Mouse (Mus musculus) telencephalon, adult 2 months (tissue): Measurements from ENCODE around the gene Ddr1.
A peak's percentile ranks its signal among the peaks of the same experiment; 100 is the strongest.

ENCODE experiments used
- DNase-seq: peaks from one replicate; pipeline ENCODE4 v3.0.0-alpha.2; 2011; ENCODE audit warnings: low read depth, low spot score

The Ddr1 gene

DNA sequence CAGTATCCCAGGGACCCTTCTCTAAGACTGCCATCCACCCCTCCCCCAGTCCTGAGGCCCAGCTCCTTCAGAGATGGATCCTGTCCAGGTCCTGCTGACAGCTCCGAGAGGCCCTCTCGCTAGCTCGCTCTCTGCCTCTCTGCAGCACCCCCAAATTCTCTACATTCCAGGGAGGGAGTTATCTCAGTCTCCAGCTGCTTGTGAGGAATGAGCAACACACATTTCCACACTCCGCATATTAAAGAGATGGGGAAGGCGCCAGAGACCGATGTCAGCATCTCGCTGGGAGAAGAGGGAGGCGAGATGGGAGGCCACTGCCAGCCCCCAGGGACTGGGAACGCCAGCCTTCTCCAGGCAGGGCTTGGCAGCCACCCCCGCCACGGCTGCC lies 15.9 kb upstream of the Ddr1 start:
- no peak for DNase-seq

DNA sequence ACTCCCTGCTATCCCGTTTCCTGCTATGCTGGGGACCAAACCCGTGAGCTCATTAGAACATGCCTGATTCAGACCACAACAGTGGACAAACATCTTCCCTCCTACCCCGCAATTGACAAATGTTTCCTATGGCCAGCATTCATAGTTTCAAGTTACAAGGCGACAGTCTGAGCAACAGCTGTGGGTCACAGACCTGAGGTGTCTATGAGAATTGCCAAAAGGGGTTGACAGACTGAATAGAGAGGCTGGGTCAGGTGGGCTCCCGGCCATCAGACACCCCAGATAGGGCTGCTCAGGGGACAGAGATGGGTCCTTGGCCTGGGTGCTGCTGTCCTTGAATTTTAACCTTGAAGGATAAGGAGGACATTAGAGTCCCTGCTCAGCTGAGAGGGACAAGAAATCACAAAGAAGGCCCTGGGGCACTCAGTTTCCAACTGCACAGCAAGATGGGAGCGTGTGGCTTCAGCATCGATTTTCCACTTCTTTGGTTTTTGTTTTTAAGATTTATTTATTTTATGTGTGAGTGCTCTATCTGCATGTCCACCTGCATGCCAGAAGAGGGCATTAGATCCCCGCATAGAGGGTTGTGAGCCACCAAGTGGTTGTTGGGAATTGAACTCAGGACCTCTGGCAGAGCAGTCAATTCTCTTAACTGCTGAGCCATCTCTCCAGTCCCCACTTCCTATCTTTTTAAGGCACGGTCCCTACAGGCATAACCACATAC lies 15.4 kb upstream of the Ddr1 start:
- DNase-seq, result no peak

DNA sequence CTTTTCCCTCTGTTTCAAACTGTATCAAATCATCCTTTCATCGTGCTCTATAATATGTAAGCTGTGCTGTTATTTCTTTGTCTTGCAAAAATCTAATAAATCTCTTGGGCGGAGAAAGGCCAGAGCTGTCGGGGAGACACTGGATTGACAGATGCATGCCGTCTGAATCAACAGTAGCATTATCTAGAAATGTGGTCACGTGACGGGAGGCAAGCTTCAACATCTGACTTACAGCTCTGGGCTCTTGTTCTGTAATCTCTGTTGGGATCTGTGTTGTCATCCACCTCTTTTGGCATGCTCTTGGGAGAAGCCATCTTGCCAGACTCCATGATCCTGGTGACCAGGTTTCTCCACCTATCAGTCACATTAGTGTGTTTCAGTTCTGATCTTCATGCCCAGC lies 12.7 kb upstream of the Ddr1 start:
- DNase-seq, result no peak

DNA sequence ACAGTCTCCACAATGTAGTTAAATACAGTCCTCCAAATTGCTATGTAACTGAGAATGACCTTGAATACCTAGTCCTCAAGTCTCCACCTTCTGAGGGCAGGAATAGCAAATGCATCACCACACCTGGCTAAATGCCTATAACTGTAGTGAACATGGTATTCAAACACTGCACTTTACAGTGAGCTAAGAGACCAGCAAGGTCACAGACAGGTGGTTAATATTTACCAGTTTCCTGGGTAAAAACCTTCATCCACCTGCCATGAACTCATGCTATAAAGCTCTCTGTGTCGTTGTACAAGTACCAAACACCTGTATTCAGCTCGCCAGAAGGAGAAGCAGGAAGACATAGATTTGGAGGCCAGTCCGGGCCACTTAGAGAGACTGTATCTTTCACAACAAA lies 11.7 kb upstream of the Ddr1 start:
- DNase-seq, result no peak

DNA sequence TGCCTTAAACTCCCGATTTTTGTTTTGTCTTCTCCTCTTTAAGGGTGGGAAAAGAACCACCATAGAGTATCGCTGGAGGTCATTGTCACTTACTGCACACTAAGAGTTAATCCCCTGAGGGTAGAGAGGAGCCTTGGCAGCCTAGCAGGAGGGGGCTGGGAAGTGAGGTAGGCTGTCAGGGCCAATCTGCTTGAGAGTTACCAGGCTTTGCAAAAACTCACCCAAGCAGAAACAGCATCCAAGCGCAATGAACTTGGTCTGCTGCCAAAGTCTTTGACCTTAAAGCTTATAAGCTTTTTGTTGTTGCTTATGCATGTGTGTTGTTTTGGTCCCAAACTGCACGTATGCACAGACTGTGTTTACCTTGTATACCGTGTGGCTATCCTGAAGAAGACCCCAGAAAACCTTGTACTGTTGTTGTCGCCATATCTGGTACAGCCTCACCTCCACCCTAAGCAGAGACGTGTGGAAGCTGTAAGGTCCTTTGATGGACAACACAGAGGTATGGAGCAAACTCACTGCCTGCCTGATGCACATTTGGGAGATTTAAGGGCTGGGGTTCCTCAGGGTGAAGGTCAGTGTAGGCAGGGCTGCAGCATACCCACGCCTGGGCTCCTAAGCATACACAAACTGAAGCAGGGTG lies 6.4 kb upstream of the Ddr1 start:
- no peak for DNase-seq

DNA sequence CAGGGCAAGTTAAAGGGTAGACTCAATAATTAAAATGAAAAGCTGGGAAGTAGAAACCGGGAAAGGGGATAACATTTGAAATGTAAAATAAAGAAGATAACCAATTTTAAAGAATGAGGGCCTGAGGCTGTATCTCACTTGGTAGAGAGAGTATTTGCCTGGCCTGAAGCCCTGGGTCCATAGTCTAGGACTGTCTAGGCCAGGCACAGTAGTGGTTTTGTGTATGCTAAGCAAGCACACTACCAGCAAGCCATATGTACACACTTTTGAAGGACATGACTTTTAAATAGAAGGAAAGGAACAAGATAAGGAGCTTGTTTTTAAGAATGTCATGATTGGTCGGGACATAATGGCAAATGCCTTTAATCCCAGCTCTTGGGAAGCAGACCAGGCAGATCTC lies 4.2 kb upstream of the Ddr1 start:
- no peak for DNase-seq

DNA sequence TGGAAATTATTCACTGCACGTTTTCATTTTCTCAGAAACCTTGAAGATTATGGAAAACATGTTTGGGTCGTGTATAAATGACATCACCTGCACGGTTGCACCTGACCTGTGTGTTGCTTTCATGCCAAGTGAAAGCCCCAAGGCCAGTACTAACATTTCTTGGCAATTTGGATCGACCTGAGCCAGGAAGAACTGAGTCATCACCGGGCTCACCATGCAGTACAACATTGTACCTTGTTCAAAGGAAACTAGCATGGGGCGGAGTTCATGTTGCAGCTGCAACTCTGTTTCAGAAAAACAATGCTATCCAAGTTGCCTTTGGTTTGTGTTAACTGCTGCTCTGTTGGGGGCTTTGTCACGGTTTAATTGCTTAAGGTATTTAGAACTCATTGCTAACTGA lies 3.5 kb upstream of the Ddr1 start:
- no peak for DNase-seq

DNA sequence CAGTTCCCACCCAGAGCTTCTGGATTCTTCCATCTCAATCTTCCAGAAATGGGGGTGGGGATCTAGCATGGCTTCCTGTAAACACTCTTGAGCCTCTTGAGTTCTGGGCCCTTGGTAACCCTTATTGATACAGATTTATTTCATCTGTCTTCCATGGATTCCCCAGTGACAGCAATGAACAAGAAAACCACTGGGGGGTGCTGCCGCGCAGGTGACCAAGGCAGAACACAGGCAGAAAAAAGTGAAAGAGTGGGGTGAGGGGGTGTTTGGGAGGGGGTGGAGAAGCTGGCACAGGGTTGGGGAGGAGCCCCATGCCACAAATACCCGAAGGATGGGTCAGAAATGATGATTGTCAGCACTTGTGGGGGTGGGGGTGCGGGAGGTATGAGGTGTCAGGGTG lies 1.4 kb upstream of the Ddr1 start:
- DNase-seq, result no peak

DNA sequence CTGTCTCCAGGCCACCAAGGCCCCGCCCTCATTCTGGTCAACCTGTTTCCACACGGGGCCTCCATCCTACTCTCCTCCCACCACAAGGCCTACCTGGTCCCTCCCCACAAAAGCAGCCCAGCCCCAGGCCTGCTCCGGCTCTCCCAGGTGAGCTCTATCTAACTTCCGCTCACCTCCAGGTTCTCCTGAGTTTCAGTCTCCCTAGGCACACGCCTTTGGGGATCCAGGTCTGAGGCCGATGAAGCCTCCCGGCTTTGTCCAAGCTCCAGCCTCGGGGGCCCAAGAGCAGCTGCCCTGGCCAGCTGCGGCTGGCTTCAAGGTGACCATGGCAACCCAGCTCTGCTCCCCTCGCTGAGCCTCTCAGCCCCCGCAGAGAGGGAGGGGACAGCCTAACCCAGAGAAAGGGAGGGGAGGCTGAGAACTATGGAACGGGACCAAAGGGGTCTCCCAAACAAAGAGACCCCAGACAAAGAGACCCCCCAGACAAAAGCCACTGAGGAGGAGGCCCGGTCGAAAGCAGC lies 610 bp downstream of the Ddr1 start:
- DNase-seq, result no peak

DNA sequence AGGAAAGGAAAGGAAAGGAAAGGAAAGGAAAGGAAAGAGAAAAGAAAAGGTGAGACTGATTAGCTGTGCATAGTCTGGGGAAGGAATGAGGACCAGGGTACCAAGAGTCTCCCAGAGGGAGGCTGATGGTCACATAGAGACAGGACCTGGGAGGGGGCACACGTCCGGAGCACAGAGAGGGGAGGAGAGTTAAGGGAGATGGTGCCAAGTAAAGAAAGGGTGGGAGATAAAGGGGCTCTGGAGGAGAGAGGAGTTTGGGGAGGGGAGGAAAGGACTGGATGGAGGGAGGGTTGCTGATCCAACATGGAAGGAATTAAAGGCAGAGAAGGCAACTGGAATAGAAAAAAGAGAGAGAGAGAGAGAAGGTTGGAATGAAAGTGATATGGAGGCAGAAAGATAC lies 1.4 kb downstream of the Ddr1 start:
- no peak for DNase-seq

DNA sequence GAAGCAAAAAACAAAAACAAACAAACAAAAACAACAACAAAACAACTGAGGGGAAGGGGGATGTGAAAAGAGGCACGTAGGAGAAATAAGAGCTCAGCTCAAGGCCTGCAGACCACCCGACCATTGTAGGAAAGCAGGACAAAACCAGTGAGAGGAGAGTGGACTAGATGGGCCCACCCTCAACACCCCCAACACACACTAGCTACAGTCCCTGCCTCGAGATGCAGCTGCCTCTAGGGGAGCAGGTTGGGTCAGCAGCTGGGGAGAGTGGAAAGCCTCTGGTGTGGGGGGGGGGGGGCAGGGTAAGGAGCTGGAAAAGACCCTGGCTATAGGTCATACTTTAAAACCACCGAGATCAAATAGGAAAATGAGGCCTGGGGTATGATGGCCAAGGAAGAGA lies 1.8 kb downstream of the Ddr1 start:
- DNase-seq, result no peak

DNA sequence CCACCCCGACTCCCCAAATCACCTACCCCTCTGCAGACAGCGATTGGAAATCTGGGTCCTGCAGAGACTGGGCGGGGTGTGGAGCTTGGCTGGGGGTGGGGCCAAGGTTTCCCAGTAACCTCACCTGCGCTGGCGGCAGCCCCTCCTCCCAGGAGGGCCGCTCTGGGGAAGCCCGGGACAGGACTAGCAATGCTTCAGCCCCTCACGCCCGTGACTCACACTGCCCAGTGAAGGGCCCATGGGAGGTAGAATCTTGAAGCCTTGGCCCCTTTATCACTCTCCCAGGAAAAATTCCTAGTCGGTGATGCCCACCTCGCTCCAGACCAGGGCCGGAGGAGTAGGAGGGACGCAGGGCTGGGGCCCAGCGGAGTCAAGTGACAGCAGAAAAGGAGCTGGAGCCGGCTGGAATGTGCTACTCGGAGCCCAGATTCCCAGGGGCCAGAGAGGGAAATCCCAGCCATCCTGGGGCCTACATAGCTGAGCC lies 2.4 kb downstream of the Ddr1 start:
- DNase-seq, result no peak

DNA sequence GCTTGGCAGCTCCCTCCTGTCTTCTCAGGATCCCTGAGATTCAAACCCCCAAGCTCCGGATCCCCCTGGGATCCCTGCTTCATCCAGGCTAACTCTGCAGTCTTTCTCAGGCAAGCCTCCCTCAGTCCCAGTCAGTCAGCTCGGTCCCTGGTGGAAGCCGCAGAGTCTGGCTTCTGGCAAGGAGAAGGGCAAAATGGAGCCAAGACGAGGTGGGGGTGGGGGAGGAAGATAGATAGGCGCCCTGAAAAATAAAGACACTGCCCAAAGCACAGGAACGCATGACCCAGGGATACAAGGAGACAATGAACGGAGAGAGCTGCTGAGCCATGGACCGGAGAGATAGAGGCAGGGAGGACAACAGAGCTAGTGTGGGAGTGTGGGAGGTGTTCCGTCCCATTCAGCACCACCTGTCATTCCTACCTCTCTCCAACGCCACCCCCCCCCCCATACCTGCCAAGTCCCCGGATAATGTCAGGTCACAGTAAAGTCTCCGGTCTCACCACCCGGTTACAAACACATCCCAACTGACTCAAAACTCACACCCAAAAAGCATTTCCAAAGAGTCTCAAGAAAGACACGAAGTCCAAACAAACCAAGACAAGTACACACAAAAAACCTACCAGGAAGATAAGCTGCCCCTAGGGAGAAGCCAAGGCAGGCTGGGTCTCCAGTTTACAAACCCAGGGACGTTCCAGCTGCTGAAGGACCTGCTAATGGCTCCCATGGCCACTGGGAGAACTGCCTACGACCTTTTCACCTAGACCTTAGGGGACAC lies 3.0 kb downstream of the Ddr1 start:
- no peak for DNase-seq

DNA sequence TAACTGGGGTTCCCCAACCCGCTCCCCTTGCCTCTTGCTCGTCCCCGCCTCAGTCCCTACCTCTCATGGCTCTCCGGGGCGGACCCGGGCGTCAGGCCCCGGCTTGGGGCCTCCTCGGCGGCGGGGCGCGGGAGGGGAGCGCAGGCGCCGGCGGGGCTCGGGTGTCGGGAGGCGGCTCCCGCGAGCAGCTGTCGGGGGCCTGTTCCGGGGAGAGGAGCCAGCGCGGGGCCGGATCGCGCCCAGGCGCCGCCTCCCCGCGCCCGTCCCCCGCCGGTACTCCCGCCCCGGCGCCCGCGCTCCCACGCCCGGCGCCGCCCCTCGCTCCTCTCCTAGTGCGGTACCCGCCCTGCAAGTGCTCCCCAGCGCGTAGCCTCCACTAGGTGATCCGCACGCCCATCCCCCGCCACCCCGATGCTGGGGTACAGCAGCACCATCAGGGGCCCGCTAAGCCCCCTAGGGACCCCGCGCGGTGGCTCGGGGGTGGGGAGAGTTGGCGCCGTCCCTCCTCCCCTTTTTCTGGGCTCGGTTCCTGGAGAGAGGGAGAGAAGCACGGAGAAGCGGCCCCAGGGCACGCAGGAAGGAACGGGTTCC lies 4.0 kb downstream of the Ddr1 start:
- no peak for DNase-seq

DNA sequence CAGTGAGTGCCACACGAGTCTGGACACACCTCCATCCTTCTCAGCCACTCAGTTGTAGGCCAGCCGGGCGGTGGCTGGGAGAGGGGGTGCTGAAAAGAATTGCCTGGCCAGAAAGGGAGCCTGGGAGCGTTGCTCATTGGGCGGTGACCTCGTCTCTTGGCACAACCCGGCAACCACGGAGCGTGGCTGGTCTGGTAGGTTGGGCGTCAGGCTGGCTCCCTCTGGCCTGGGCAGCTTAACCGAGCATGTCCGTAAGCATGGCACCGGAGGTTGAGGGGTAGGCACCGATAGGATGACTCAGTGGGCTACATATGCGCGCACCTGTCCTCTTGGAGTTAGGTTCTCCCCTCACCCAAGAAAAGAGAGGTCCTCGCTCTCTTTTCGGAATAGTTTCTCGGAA lies 4.5 kb downstream of the Ddr1 start:
- no peak for DNase-seq

DNA sequence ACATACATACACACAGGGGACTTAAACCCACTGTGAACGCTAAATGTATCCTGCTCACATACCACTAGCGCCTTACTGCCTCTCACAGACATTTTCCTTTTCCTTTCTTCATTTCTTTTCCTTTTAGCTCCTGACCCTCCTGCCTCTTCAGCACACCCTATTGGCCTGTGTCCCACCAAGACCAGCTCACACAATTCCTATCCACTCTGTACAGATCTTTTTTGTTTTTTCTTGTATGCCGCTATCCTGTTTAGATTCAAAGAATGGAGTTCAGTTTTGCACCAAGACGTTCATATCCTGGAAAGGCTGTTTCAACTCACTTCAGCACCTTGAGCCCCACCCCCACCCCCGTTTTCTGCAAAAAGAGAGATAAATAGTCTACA lies 5.9 kb downstream of the Ddr1 start:
- no peak for DNase-seq

DNA sequence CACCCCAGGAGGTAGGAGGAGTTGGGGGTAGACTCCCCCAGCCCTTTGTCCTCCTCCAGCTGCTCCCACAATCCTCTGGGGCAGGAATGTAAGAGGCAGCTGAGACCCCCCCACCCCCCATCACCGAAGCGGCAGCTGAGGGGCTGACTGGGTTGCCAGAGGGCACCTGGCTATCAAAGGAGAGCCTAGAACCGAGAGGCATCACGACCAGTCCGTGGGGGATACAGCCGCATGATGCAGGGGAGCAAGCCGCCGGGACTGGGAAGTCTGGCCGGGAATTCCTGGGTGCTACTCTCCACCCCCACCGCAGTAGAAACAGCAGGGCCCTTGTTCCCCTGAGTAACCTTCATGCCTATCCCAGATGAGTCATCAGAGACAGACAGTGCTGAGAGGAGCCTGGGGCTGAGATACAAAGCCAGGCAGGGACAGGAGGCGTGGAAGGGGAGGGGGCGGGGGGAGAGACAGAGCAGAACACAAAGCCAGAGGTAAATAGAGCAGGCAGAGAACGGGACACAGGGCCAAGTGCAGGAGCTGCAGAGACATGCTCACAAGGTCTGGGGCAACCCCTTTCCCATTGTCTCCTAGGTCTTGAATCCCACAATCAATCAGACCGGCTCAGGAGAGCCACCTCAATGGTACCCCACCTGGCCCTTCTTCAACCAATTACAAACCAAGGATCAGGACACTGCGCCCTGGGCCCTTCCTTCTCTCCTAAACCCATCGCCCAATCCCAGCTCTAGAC lies 6.5 kb downstream of the Ddr1 start:
- DNase-seq, result peak; percentile 87

DNA sequence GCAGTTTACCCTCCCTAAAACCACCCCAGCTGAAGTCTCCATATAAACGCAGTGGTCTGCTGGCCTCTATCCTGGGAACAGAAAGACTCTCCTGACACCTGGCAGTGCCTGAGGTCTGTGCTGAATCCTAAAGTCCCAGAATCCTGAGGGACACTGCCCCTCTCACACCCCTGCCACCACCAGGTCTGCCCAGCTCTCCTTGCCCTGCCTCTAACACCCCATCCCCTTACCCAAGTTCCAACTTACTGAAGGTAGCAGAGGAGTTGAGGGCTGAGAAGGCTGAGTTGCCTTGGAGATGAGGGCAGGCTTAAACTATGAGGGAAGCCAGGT lies 7.0 kb downstream of the Ddr1 start:
- DNase-seq, result no peak

DNA sequence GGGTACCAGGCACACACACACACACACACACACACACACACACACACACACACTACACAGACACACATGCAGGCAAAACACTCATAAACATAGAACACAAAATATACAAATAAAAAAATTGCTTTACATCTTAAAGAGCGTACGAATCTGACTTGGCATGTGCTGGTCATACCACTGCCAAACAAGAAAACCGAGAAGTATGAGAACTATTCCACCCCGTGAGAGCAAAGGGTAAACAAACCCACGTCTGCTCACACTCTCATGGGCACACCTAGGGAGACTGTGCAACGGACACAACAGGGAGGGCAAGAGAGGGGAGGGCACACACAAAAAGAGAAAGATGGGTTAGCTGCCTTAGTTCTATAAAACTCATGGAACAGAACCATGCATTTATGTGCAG lies 7.7 kb downstream of the Ddr1 start:
- DNase-seq, result no peak

DNA sequence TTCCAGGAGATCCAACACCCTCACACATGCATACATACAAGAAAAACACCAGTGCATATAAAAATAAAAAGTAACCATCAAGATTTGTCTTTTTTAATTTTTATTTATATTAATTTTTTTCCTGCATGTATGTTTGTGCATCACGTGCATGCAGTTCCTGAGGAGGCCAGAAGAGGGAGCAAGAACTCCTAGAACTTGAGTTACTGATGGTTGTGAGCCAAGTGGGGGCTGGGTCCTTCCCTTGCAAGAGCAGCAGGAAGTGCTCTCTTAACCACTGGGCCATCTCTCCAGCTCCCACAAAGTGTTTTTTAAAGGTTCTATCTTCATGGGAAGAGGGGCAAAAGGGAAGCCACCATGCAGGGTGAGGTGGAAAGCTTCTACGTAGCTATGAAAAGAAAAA lies 9.1 kb downstream of the Ddr1 start:
- no peak for DNase-seq

DNA sequence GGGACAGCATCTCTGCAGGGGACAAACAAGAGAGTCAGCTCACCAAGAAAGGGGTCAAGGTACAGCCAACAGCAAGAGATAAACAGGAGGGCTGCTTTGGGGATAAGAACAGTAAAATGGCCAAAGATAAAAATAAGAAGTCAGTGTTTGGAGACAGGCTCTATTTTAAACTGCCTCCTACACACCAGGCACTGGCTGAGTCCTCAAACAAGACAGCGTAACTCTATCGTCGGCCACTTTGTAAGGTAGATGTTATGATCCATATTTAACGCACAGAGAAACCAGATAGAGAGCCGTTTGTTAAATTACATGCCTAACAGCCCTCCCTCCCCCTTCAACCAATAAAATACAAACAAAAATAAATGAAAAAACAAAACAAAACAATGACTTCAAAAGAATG lies 10.5 kb downstream of the Ddr1 start:
- DNase-seq, result no peak

DNA sequence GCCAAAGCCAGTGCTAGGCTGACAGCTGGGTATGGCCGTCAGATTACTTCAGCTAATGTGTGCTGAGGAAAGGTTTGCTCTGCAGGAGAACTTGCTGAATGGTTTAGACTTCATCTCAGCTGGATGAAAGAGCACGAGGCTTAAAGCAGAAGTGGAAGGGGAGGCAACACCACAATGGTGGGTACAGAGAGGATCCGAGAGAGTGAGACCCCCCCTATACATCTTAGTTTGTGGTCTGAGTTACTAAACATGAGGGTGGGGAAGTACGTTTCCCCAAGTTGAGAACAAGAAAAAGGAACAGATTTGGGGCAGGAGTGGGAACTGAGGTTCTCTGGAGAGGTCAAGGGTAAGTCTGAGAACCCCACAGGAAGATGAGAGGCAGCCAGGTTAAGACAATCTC lies 12.1 kb downstream of the Ddr1 start:
- DNase-seq, result no peak
